Mouse (Mus musculus): ENCODE measurements at regions not wholly inside any gene's neighbourhood (a gene's known extent, or its start where the extent isn't known, plus 50 kb on each side); places are given as distances from the start of the nearest gene placed in this dataset.
"Not testable (repeated sequence)": the region's sequence is repeated elsewhere in the genome, so short reads cannot be mapped to it uniquely, and the experiment has no call there.

DNA sequence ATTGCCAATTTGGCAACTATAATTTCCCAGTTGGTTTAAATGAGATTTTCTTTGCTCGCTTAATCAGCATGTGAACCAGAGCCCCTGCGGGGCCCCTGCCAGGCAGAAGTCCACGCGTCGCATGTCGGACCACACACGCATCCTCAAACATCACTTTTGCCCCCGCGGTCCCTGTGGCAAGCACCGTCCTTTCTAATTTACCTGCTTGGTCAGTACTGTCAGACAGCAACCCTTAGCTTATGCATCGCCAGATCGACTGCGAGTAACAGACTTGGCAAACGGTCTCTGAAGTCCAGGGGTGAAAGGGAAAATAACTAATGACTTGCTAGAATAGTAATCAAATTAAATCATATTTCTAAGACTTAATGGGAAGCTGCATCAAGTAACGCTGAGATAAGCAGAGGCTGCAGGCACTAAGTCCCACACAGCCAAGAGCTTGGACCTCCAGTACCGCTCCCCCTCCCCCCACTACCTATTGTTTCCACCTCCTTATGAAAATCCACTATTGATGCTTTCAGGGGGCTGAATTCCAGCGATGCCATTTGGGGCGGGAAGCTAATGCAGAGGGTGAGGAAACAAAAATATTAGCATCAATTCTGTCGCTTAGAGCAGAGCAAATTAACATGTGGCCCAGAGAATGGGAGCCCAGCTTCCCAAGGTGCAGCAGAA, 142.0 kb upstream of the Cntnap4 start:
- no peak for DNase-seq

DNA sequence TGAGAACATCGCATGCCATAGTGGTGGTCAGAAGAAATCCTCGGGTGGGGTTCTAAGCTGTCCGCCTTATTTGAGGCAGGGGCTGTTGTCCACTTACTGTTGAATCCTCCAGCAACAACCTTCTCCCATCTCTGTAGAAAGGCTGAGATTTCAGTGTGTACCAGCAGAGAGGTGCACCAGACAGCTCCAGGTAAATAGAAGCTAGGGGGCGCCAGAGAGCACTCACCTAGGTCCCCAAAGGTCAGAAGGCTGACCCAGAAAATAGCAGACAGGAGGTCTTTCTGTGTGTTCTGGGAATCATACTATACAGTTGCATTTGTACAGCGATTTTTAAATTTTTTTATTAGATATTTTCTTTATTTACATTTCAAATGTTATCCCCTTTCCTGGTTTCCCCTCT, 157.9 kb upstream of the Cntnap4 start:
- no peak for DNase-seq

DNA sequence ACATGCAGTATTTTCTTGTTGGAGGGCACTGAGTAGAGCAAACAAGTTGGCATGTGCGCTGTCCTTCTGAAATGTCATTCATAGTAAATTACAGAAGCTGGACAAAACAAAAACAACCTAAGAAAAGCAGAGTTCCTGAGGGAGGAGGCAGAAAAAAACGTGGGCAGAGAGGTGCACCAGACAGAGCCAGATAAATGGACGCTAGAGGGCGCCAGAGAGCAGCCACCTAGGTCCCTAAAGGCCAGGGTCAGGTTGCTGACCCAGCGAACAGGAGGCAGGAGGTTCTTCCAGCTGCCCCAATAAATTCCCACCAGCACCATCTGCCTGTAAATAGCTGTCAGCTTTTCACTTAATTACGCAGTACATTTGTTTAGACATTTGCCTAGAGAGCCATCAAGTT, 158.6 kb upstream of the Cntnap4 start:
- peak; percentile 57 to 61 for DNase-seq

DNA sequence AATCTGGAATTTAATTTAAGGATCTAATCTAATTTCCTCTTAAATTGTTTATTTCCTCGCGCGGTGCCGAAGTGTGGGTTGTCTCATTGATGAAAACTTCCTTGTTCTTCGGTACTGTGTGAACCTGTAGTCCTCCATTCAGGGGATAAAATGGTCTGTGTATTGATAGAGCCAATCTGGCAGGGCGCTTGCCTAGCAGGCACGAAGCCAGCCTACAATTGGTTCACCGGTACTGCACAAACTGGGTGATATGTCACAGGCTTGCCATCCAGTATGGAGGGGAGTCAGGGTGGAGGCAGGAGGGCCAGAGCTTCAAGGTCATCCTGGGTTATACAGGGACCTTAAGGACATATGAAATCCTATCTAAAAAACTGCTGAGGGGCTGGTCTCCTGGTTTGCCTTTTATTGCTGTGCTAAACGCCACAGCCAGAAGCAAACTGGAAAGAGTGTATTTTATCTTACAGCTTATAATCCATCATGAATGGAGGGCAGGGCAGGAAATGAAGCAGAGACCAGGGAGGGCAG, 161.6 kb upstream of the Cntnap4 start:
- DNase-seq, result no peak

DNA sequence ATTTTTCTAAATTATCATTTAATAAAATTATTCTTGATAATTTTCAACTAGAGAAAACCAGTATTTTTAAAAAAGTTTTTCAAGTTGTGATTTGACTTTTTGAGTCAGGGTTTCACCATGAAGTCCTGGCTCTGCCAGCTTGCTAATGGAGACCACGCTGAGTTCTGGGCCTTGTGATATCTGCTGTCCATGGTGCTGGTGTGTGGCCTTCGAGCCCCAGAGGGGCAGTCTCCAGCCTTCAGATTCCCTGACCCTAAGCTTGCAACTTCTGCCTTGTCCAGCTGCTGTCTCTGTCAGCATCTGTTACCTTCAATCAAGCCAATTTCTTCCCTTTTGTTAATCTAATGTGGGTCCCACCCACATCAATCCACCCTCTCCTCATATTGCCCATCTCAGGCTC, 165.8 kb upstream of the Cntnap4 start:
- peak; percentile 70 to 76 for DNase-seq

DNA sequence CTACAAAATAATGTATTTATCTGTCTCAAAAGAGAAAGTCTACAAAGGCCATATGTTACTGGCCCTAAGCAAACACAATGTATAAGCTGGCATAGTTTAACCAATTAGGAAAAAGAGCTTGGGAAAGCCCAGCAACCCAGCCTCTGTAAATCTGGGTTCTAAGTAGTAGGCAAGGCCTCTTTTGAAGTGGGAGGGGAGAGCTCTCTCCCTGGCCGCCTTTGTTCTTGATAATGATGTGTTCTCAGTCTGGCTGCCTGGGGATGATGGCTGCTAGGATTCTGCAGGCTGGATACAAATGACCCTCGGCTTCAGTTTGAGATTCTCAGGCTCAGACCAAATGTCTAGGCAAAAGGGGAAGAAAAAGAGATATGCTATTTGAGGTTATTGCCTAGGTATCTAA, 172.4 kb upstream of the Cntnap4 start:
- no peak for DNase-seq

DNA sequence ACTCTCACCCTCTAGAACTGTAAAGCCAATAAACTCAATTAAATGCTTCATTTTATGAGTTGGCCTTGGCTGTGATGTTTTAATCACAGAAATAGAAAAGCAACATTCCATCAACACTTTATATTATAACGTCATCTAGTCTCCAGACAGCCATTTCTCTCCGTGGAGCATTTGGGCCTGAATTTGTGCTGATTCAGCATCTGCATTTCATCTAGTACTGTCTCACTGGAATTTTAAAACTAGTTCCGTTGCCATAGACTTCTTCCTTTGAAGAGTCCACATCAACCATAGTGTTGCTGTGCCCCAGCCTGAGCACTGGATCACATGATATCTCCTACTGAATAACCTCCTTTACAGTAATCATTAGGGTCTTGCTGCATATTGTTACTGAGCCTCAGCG, 179.7 kb upstream of the Cntnap4 start:
- DNase-seq, result no peak

DNA sequence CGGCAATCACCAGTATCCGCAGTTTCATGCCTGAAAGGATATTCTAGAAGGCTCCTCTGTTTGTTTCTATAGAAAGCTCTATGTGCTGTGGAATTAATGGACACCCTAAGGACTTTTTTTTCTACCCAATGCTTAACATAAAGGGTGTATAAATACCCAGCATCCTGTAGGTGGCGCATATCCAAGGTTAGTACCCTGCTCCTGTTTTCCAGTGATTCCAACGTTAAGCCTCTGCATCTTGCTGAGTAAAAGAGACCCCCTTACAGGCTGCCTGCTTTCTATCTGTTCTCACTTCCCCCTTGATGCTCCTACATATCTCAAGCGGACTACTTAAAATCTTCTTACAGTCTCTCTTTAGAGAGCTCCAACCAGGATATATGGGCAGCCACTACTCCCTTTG, 221.5 kb upstream of the Cntnap4 start:
- peak in 1 of 2 experiments; percentile 9 for DNase-seq

DNA sequence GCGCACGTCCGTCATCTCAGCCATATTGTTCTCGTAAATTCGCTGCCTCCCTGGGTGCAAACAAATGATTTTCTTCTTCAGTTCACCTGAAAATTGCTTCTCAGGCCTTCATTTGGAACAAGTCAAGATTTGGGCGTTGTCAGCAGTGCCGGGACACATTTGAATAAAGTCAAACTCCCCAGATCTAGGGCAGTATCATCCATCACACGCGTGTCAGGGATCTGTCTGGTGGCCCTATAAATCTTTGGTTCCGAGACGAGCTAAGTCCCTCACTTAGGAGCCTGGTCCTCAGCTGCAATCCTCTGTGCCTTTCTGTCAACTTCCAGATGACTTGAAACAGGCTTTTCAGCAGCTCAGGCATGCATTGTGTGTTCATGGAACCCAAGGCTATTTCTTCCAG, 236.7 kb upstream of the Cntnap4 start:
- no peak for DNase-seq

DNA sequence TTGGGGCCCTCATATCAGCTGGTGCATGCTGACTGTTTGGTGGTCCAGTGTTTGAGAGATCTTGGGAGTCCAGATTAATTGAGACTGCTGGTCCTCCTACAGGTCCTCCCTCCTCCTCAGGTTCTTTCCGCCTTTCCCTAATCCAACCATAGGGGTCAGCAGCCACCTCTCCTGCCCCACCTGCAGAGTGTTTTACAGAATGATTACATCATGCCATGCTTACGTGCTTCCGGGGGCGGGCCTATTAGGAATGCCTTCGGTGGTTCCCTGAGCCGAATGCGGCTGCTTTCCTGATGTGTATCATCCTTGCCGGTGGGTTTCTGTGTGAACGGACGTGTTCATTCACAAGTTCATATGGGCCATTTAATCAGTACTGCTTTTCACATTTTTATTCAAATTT, 237.8 kb upstream of the Cntnap4 start:
- DNase-seq, result no peak

DNA sequence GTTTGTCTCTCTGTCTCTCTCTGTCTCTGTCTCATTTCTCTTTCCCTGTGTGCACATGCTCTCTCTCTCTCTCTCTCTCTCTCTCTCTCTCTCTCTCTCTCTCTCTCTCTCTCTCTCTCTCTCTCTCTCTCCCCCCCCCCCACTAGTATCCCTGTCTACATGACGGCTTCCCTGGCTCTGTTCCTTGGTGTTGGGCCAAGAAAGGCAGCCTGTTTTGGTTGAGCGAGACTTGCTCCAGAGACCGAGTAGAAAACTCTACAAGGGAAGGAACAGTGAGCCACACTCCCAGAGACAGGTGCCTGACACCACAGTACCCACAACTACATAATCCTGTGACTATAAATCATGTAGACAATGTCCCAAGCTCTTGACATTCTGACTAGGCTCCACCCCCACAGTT, 260.0 kb upstream of the Cntnap4 start:
- no peak for DNase-seq

DNA sequence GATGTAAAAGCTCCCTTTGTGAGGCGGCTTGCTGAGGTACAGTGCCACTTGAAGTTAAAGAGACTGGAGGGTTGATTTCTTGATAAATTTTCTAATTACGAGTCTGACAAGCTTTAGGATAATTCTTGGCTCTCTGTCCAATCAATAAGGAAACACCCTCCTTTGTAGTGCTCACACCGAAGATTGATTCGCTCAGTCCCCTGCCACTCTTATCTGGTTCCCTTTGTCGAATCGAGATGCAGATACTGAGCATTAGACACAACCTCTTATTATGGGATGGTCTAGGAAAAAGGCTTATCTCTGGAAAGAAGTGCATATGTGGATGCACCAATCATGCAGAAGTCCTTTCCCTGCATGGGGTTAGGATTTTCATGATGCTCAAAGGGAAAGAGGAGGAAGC, 261.5 kb upstream of the Cntnap4 start:
- no peak for DNase-seq

DNA sequence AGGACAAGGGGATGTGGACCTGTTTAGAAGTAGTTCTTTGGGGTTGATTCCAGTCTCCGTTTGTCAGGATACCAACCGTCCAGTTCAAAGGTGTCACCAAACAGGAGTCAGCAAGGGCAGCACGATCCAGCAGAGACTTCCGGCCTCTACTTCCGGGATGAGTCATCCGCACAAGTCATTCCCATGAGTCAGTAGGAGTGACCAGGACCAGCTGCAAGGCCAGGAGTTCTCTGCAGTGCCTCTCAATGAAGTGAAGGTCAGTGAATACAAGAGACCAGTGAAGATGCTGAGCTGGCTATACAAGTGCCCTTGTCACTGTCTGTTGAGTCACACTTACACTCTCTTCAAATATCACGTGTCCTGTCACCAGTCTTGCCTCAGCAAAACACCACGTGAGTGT, 272.8 kb upstream of the Cntnap4 start:
- no peak for DNase-seq

DNA sequence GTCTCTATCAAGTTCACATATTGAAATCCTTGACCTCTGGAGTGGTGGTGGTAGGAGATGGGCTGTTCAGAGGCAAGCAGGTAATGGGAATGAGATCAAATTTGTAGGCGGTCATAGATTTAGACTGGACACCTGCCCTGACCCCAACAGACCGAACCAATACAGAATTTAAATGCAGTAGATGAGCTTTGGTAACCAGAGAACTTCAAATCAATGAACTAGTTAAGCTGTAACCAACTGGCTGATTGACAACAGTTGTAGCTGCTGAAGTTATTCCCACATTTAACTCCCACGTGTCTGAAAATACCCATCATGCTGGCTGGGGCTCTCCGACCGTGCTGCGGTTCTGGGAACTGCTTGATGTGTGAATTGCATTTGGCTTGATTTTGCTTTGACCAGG, 268.5 kb upstream of the Gm6793 start:
- DNase-seq, result no peak

DNA sequence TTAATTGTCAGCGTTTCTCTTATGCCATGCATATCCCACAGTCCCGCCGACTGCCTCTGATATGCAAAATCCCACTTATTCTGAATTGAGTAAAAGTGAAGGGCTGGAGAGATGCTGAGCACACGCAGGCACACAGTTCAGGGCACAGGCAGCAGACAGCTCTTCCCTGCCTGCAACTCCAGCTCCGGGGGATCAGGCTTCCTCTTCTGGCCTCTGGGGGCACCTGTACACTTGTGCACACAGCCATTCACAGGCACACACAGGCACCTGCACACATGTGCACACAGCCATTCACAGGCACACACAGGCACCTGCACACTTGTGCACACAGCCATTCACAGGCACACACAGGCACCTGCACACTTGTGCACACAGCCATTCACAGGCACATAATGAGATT, 254.8 kb upstream of the Gm6793 start:
- DNase-seq, result no peak

DNA sequence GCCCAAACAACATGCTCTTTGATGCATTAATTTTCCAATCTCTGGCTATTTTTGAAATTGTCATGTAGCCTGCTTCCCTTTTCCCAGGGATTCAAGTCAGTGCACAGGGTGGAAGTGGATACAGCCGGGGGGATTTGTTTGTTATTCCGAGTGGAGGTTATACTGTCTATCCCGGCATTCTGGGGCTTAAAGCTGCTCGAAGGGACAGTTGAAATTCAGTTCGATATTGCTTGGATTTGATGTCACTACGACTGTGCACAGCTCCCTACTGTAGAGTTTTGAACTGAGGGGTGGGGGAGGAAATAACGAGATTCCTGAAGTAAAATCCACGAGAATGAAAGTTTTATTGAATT, 254.4 kb upstream of the Gm6793 start:
- DNase-seq, result no peak

DNA sequence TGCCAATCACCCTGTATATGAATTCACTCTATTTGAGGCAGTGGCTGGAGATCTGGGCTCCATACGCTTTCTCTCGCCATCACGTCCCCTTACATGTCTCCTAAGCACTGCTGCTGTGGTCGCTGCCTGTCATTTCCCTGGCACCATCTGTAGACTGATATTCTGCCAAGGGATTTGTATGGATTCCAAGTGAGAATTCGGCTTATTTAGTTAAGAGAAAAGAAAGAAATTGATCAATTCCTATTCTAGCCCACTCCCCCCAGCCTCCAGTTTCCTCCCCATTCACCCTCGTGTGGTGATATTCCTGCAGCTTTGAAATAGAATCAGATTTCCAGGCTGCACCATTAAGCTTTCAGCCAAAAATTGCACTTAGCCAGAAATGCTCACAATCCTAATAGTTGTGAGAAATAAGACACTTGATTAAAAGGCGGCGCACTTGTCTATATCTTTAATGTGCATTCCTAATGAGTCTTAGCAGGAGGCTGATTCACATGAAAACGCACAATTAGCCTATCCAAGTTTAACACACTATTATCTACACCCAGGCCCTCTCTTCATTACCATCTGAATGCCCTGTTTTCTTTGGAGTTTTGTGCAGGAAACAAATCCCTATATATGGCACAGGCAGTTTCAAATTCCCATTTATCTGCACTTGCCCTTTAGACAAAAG, 253.8 kb upstream of the Gm6793 start:
- DNase-seq, result no peak

DNA sequence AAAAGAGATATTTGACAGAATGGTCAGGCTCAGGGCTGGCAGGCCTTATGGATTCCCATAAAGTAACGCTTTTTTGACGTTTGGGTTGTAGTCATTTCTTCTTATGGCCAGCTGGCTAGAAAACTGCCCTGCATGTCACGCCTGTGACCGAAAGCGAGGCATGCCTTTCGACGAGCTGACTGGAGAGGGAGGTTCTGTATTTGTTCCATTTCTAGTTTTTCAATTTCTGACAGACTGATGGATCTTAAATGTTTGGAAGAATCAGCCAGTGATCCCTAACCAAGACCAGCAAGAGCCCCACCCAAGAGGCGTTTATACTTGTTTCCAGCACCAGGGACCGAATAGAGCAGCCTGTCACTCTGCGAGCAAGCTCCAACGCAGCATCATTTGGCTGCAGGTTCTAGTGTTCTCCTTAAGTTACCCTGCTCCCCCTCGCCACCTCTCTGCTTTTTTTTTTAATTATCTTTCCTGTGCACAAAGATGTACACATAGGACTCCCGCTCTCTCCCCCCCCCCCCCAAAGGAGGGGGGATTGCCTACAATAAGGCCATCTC, 243.2 kb upstream of the Gm6793 start:
- DNase-seq, result no peak

DNA sequence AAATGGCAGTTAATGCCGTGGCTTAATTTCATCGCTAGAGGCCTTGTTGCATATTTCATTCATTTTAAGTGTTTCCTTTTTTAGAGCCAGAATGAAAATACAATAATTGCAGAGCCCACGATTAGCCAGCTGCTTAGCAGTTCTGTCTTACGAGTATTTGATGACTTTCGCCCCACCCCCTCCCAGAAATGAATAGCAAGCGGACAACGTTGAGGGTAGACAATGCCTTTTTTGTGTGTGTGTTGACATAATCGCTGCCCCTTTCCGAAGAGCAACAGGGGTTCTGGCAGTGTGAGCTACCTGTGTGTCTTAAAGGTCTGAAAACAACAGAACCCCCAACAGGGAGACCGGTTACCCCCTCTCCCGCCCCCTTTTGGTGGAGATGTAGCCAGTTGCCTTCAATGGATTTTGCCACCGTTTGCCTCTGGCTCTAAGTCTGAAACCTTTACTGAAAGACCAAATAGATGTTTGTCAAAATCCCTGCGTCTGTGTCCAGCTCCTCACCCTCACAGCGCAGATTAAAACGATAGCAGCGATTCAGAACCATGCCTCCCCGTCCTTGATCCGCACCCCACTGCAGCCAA, 242.6 kb upstream of the Gm6793 start:
- no peak for DNase-seq

DNA sequence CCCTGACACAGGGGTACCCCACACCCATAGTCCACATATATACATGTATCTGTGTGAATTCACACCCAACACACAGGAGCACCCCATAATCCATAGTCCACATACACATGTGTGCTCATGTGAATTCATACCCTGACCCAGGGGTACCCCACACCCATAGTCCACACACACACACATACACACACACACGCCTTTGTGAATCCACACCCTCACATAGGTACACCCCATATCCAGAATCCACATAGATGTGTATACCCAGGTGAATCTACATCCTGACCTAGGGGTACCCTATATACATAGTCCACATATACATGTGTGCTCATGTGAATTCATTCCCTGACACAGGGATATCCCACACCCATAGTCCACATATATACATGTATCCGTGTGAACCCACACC, 231.8 kb upstream of the Gm6793 start:
- DNase-seq, result not testable (repeated sequence)

DNA sequence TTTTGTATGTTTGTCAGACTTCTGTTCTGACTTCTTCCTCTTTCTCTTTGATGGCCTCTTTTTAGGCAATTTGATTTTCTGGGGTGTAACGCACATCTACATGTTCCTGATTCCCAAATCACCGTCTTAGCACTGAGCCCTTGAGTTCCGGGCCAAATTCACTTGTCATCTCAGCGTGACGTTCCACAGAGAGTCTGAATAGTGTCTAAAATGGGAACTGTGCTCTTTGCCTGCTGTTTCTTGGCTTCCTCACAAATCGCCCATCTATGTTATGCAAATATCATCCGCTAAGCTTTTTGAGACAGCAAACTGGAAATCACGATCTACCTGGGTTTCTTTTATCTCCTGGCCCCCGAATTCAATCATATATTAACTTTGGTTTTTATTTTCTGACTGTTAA, 223.8 kb upstream of the Gm6793 start:
- no peak for DNase-seq

DNA sequence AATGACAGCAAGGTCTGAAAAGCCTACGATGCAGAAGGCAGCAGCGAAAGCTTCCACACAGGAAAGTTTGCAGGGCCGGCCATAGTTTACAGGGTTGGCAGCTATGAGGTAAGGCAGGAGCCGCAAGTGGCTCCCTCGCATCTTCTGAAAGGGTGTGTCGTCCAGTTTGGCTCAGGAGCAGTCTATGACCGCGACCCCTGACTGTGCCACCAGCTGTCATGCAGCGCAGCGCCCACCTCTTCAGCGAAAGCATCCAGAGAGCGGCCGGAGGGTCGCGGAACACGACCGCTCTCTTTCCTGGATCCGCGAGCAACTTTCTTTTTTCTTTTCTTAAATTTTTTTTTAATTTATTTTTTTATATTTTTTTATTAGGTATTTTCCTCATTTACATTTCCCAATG, 221.9 kb upstream of the Gm6793 start:
- not testable (repeated sequence) for DNase-seq

DNA sequence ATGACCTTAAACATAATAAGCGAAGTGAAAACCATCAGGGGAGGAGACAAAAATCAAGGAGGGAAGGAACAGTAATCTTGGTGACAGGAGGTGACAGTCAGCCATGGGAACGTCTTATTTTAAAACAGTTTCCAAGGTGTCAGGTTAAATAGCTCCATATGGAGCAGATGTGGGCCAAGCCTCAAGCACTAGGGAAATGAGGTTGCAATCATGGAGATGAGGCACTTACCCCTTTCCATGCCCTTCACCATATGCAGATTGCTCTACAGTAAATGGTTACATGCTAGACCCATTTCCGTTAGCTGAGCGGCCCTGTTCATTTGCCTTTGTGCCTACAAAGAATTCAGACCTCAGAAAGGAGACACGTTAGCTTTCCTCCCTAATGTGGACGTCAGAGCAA, 204.8 kb upstream of the Gm6793 start:
- no peak for DNase-seq

DNA sequence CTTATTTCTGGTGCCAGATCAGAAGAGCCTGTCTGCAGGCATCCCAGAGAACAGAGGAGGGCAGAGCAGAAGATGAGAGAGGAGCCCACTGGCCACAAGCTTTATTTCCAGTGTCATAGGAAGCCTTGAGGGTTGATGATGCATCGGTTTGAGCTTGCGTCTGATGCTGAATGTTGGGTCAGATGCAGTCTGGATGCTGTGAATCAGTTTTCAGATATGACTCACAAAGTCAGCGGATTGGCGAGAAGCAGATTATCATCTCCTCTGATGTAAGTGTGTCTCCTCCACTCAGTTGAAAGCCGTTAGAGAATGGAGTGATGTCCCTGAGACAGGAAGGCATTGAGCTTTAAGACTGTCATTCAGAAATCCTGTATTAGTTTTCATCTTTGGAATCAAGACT, 197.3 kb upstream of the Gm6793 start:
- no peak for DNase-seq
